Mouse (Mus musculus): ENCODE results near the gene Pcdh11x. TPM values are rescaled to one million over a fixed set of nuclear protein-coding genes. Genes with fewer than 3 reads are reported as not detected.
"Not testable (repeated sequence)": the region's sequence is repeated elsewhere in the genome, so short reads cannot be mapped to it uniquely, and the experiment has no call there.

The Pcdh11x gene
- total RNA-seq (2014; fragmentation: Nextera tagmentation): not detected in 2 replicates
- not detected in 2 replicates for total RNA-seq (2017)

GRCm38 (mm10) chrX:120290011-120290899 lies at the start of gene Pcdh11x:
TSS of gene Pcdh11x (plus strand) at chrX:120290259.
- ATAC-seq (replicated peaks; ENCODE audit: poor library complexity, severe bottlenecking): no peak

- no peak for ATAC-seq (replicated peaks; ENCODE audit: poor library complexity, severe bottlenecking)
Measured at GRCm38 (mm10) chrX:120260089-120260488, 30.0 kb upstream of the Pcdh11x start.

- ATAC-seq (replicated peaks; ENCODE audit: poor library complexity, severe bottlenecking): no peak
Measured at GRCm38 (mm10) chrX:120285522-120285921, 4.5 kb upstream of the Pcdh11x start.

- ATAC-seq (replicated peaks; ENCODE audit: poor library complexity, severe bottlenecking): no peak
Measured at GRCm38 (mm10) chrX:120287502-120287901, 2.6 kb upstream of the Pcdh11x start.

GRCm38 (mm10) chrX:120290900-120291280 lies 831 bp downstream of the Pcdh11x start:
- no peak for ATAC-seq (replicated peaks; ENCODE audit: poor library complexity, severe bottlenecking)

GRCm38 (mm10) chrX:120291696-120292095 lies 1.6 kb downstream of the Pcdh11x start:
- ATAC-seq (replicated peaks; ENCODE audit: poor library complexity, severe bottlenecking): no peak

- ATAC-seq (replicated peaks; ENCODE audit: poor library complexity, severe bottlenecking): no peak
Measured at GRCm38 (mm10) chrX:120292832-120293750, 3.0 kb downstream of the Pcdh11x start.

- no peak for ATAC-seq (replicated peaks; ENCODE audit: poor library complexity, severe bottlenecking)
Measured at GRCm38 (mm10) chrX:120301469-120302175, 11.6 kb downstream of the Pcdh11x start.

- ATAC-seq (replicated peaks; ENCODE audit: poor library complexity, severe bottlenecking): not testable (repeated sequence)
Measured at GRCm38 (mm10) chrX:120312995-120313394, 22.9 kb downstream of the Pcdh11x start, which contains the start of gene H2afb3. TSS of gene H2afb3 (minus strand) at chrX:120313095.

- ATAC-seq (replicated peaks; ENCODE audit: poor library complexity, severe bottlenecking): no peak
Measured at GRCm38 (mm10) chrX:120466225-120466624, 176.2 kb downstream of the Pcdh11x start.

- no peak for ATAC-seq (replicated peaks; ENCODE audit: poor library complexity, severe bottlenecking)
Measured at GRCm38 (mm10) chrX:120486428-120486827, 196.4 kb downstream of the Pcdh11x start.

GRCm38 (mm10) chrX:120524986-120525385 lies 234.9 kb downstream of the Pcdh11x start:
- no peak for ATAC-seq (replicated peaks; ENCODE audit: poor library complexity, severe bottlenecking)

- ATAC-seq (replicated peaks; ENCODE audit: poor library complexity, severe bottlenecking): no peak
Measured at GRCm38 (mm10) chrX:120599309-120599708, 309.2 kb downstream of the Pcdh11x start.

GRCm38 (mm10) chrX:120618460-120618859 lies 328.4 kb downstream of the Pcdh11x start:
- no peak for ATAC-seq (replicated peaks; ENCODE audit: poor library complexity, severe bottlenecking)

- not testable (repeated sequence) for ATAC-seq (replicated peaks; ENCODE audit: poor library complexity, severe bottlenecking)
Measured at GRCm38 (mm10) chrX:120670236-120670635, 380.2 kb downstream of the Pcdh11x start.

- no peak for ATAC-seq (replicated peaks; ENCODE audit: poor library complexity, severe bottlenecking)
Measured at GRCm38 (mm10) chrX:120734144-120734543, 444.1 kb downstream of the Pcdh11x start.

GRCm38 (mm10) chrX:120735792-120736191 lies 445.7 kb downstream of the Pcdh11x start:
- no peak for ATAC-seq (replicated peaks; ENCODE audit: poor library complexity, severe bottlenecking)

- no peak for ATAC-seq (replicated peaks; ENCODE audit: poor library complexity, severe bottlenecking)
Measured at GRCm38 (mm10) chrX:120944556-120944955, 654.5 kb downstream of the Pcdh11x start.
